ENCODE assay signal across 8 mouse cellular contexts in genomic region chr5:139449161-139449791, GRCm38 (mm10). TPM values are rescaled to one million over a fixed set of nuclear protein-coding genes. Genes with fewer than 3 reads are reported as not detected.
DNase-seq lines count a peak whose midpoint lies in the region; ATAC-seq and TF ChIP-seq lines count a peak whose summit lies in the region.
"Had no signal": no experiment of that assay in that cellular context is flagged by ENCODE, and none has a peak within 500 bp of the region (broad histone marks: within the 10 kb centered on the region; RNA-seq: fewer than 3 reads in every experiment).

No protein-coding gene starts in this region.

- no peaks in the 10 kb centered on the region for H3K27me3 ChIP-seq in liver, embryonic 16.5 days (ENCODE audit: control insufficient read depth, insufficient read depth, low read depth, low read length)
- H3K27me3 ChIP-seq in spleen, adult 2 months (ENCODE audit: control insufficient read depth, insufficient read depth, low read length): no peaks in the 10 kb centered on the region

- no peak for TF ChIP-seq POLR2A in bone marrow macrophage, adult 2 months (IDR thresholded peaks at IDR 0.05; ENCODE audit: borderline replicate concordance, low read depth, low read length)
- no peak for TF ChIP-seq POLR2A in spleen, adult 2 months (IDR thresholded peaks at IDR 0.05; ENCODE audit: low read depth, low read length)

- H3K4me1 ChIP-seq in bone marrow macrophage, adult 2 months (ENCODE audit: control insufficient read depth, insufficient read depth, low read length): peaks cover 31% of the 10 kb centered on the region
- peaks cover 7% of the 10 kb centered on the region for H3K4me1 ChIP-seq in liver, embryonic 16.5 days (ENCODE audit: control insufficient read depth, low read depth, low read length)
- H3K4me1 ChIP-seq in spleen, adult 2 months (ENCODE audit: control insufficient read depth, insufficient read depth, insufficient read length): peaks cover 12% of the 10 kb centered on the region; the same call in 1 of the 2 replicates

- H3K4me3 ChIP-seq in bone marrow macrophage, adult 2 months (ENCODE audit: insufficient read depth, low read length): no peak overlapping the region
- no peak overlapping the region for H3K4me3 ChIP-seq in liver, embryonic 16.5 days (ENCODE audit: low read depth, low read length)
- H3K4me3 ChIP-seq in spleen, adult 2 months (ENCODE audit: extremely low read depth, insufficient read depth, insufficient read length): no peak overlapping the region

- H3K27ac ChIP-seq in bone marrow macrophage, adult 2 months (ENCODE audit: insufficient read depth, low read depth, low read length): peak overlapping the region; percentile 55
- peak overlapping the region; percentile 63 for H3K27ac ChIP-seq in liver, embryonic 16.5 days (ENCODE audit: low read length)
- peak overlapping the region; percentile 64 for H3K27ac ChIP-seq in spleen, adult 2 months (ENCODE audit: insufficient read depth, low read length)
- H3K27ac ChIP-seq: macrophage had no signal

- no peaks in the 10 kb centered on the region for H3K9me3 ChIP-seq in liver, embryonic 16.5 days (replicated peaks; ENCODE audit: control insufficient read depth, low read length)

- 29% methylated on average over 5 of the region's 5 CpGs for WGBS in liver, embryonic 16.5 days (ENCODE audit: insufficient replicate concordance)
- 13% methylated on average over 5 of the region's 5 CpGs for WGBS in spleen, adult 2 months

- peak; percentile 16 to 31 for DNase-seq in adrenal gland, adult 18-20 months (ENCODE audit: low spot score in 2 of 2)
- peak in 1 of 2 experiments; percentile 44 for DNase-seq in spleen, adult 2 months (ENCODE audit: low read depth in 1 of 2, low spot score in 2 of 2)
- no peak for DNase-seq in layer of hippocampus, adult 11-12 months (ENCODE audit: low spot score)
- DNase-seq in right cerebral cortex, postnatal 14 days: no peak

- no peak overlapping the region for H3K9ac ChIP-seq in liver, embryonic 16.5 days (ENCODE audit: low read depth, low read length)

- H3K4me2 ChIP-seq in liver, embryonic 16.5 days (ENCODE audit: low read depth, low read length): no peak overlapping the region

- H3K36me3 ChIP-seq in liver, embryonic 16.5 days (ENCODE audit: control insufficient read depth, insufficient read depth): no peaks in the 10 kb centered on the region
- H3K36me3 ChIP-seq in spleen, adult 2 months (ENCODE audit: control insufficient read depth, insufficient read depth, low read length): no peaks in the 10 kb centered on the region

- ATAC-seq in hematopoietic stem cell, adult 5-6 weeks (replicated peaks in 1 of 2; ENCODE audit: insufficient read depth in 1 of 2, low FRiP score in 2 of 2, low TSS enrichment in 1 of 2, low read depth in 1 of 2, poor library complexity in 2 of 2, severe bottlenecking in 2 of 2): peak; percentile 87 to 93
- peak; percentile 37; the same call in 1 of the 2 replicates for ATAC-seq in liver, embryonic 16.5 days (ENCODE audit: low read depth)

- no peak for TF ChIP-seq CTCF in bone marrow macrophage, adult 2 months (IDR thresholded peaks at IDR 0.05; ENCODE audit: low read depth, low read length)
- TF ChIP-seq CTCF in spleen, adult 2 months (IDR thresholded peaks at IDR 0.05; ENCODE audit: extremely low read depth, insufficient read depth, insufficient read length, insufficient replicate concordance): no peak

RNA-seq across cellular contexts. Expression of gene 3110082I17Rik, which starts 11.1 kb away (rescaled TPM):
- total RNA-seq in adrenal gland, adult 18-20 months (2021): 1 to 10 TPM; 8.0 to 8.4 TPM
- polyA plus RNA-seq in bone marrow macrophage, adult 2 months (2012; ENCODE audit: insufficient read depth, insufficient read length, missing spikeins): 16.4 TPM in 2 replicates
- 39.3 and 39.9 TPM in 2 replicates for total RNA-seq in hematopoietic stem cell, adult 5-6 weeks (2017)
- 10.5 and 10.8 TPM in 2 replicates for polyA plus RNA-seq in liver, embryonic 16.5 days (2015; fragmentation: Nextera tagmentation; extraction: Ambion mirVana)
- 5.2 and 8.5 TPM in 2 replicates for polyA plus RNA-seq in spleen, adult 2 months (2012; rRNA removed)

RNA-seq across cellular contexts. Expression of gene Gper1, which starts 26.3 kb away (rescaled TPM):
- total RNA-seq in adrenal gland, adult 18-20 months (2021): 1 to 10 TPM; 3.3 to 4.9 TPM
- not detected in 2 replicates for polyA plus RNA-seq in bone marrow macrophage, adult 2 months (2012; ENCODE audit: insufficient read depth, insufficient read length, missing spikeins)
- 0.44 TPM in 1 of 2 replicates, not detected in the other for total RNA-seq in hematopoietic stem cell, adult 5-6 weeks (2017)
- 0.07 and 0.15 TPM in 2 replicates for polyA plus RNA-seq in liver, embryonic 16.5 days (2015; fragmentation: Nextera tagmentation; extraction: Ambion mirVana)
- 0.39 TPM in 2 replicates for polyA plus RNA-seq in spleen, adult 2 months (2012; rRNA removed)
- polyA plus RNA-seq: macrophage had no signal

RNA-seq across cellular contexts. Expression of gene Zfand2a, which starts 35.1 kb away (rescaled TPM):
- 10 to 100 TPM; 36.4 to 38.9 TPM for total RNA-seq in adrenal gland, adult 18-20 months (2021)
- 32.5 and 38.1 TPM in 2 replicates for polyA plus RNA-seq in bone marrow macrophage, adult 2 months (2012; ENCODE audit: insufficient read depth, insufficient read length, missing spikeins)
- 28.8 and 39.8 TPM in 2 replicates for total RNA-seq in hematopoietic stem cell, adult 5-6 weeks (2017)
- polyA plus RNA-seq in liver, embryonic 16.5 days (2015; fragmentation: Nextera tagmentation; extraction: Ambion mirVana): 2.3 and 2.7 TPM in 2 replicates
- polyA plus RNA-seq in spleen, adult 2 months (2012; rRNA removed): 6.6 and 7.5 TPM in 2 replicates

RNA-seq across cellular contexts. Expression of gene C130050O18Rik, which starts 44.2 kb away (rescaled TPM):
- under 1 TPM; 0.53 to 0.93 TPM for total RNA-seq in adrenal gland, adult 18-20 months (2021)
- polyA plus RNA-seq in bone marrow macrophage, adult 2 months (2012; ENCODE audit: insufficient read depth, insufficient read length, missing spikeins): 13.2 and 14.4 TPM in 2 replicates
- total RNA-seq in hematopoietic stem cell, adult 5-6 weeks (2017): 2.1 and 3.3 TPM in 2 replicates
- polyA plus RNA-seq in liver, embryonic 16.5 days (2015; fragmentation: Nextera tagmentation; extraction: Ambion mirVana): 1.2 and 1.6 TPM in 2 replicates
- polyA plus RNA-seq in spleen, adult 2 months (2012; rRNA removed): 8.1 and 11.9 TPM in 2 replicates

Comparison
In these comparisons a context has a peak if more than half of its experiments do, and no peak if none do; other contexts are left out.
1. DNase-seq: peak in adrenal gland, adult 18-20 months (2 of 2); none in layer of hippocampus, adult 11-12 months (single experiment) and right cerebral cortex, postnatal 14 days (single experiment).
2. Peak in every context shown above with its lines, with median percentiles within 50 percentile points of each other: H3K27ac ChIP-seq.